Mouse (Mus musculus) heart, embryonic 10.5 days (tissue): Measurements from ENCODE around the gene Bcl9. TPM values are rescaled to one million over a fixed set of nuclear protein-coding genes. Genes with fewer than 3 reads are reported as not detected.
A peak's percentile ranks its signal among the peaks of the same experiment; 100 is the strongest.

ENCODE experiments used
- DNase-seq: peaks from one replicate; pipeline ENCODE4 v3.0.0-alpha.2; 2017; ENCODE audit warnings: low spot score
- H3K27ac ChIP-seq: fragments of 300-500 bp; sonication (generic); 2 replicates; pipeline ENCODE4 v1.5.1; 2016; ENCODE audit warnings: mild to moderate bottlenecking
- H3K27me3 ChIP-seq: fragments of 300-500 bp; sonication (generic); 2 replicates; pipeline ENCODE4 v1.6.1; 2016; ENCODE audit warnings: mild to moderate bottlenecking; ENCODE audit not compliant: poor library complexity, insufficient read depth, severe bottlenecking
- H3K36me3 ChIP-seq: fragments of 300-500 bp; sonication (generic); 2 replicates; pipeline ENCODE4 v1.6.1; 2016; ENCODE audit warnings: mild to moderate bottlenecking, moderate library complexity
- H3K4me1 ChIP-seq: fragments of 300-500 bp; sonication (generic); 2 replicates; pipeline ENCODE4 v1.6.1; 2016; ENCODE audit warnings: mild to moderate bottlenecking
- H3K4me3 ChIP-seq: fragments of 300-500 bp; sonication (generic); 2 replicates; pipeline ENCODE4 v1.5.1; 2016; ENCODE audit warnings: mild to moderate bottlenecking, moderate library complexity
- H3K9me3 ChIP-seq: fragments of 300-500 bp; sonication (generic); 2 replicates; pipeline ENCODE4 v1.6.1; 2016; ENCODE audit warnings: mild to moderate bottlenecking, moderate library complexity
- WGBS: fragments of 180-500 bp; shearing (Covaris S2); methylation state at CpG from one replicate; pipeline ENCODE4 v1.1.7; 2016; 5-methylcytosine and 5-hydroxymethylcytosine counted together
- polyA plus RNA-seq: library from polyadenylated mRNA; unstranded; fragments of >200 nt; fragmentation: Nextera tagmentation; extraction: Ambion mirVana; gene quantifications from 2 replicates; pipeline ENCODE4 v1.2.1, GENCODE M21; 2016

Bcl9 gene
- polyA plus RNA-seq, 1 experiment from 2014 or later, result 45.9 TPM

GRCm38 (mm10) chr3:97313431-97313830 lies 15.7 kb upstream of the Bcl9 start:
- WGBS, result 85% methylated on average over 2 of the region's 2 CpGs
- Histone ChIP-seq H3K27me3 (peaks cover 8% of the 10 kb centered on the region), H3K4me1 (peaks cover 26% of the 10 kb centered on the region), H3K36me3 (no peaks in the 10 kb centered on the region), H3K4me3 (no peak overlapping the region), H3K27ac (no peak overlapping the region; the same call in 1 of the 2 replicates), H3K9me3 (no peaks in the 10 kb centered on the region)
- no peak for DNase-seq

- H3K27me3 ChIP-seq, result peaks cover 8% of the 10 kb centered on the region
- WGBS, result 15% methylated on average over 21 of the region's 21 CpGs
- peaks cover 26% of the 10 kb centered on the region for H3K4me1 ChIP-seq
- DNase-seq, result peak; percentile 81
- peak overlapping the region; percentile 51 for H3K4me3 ChIP-seq
- H3K27ac ChIP-seq, result peak overlapping the region; percentile 74
- no peaks in the 10 kb centered on the region for H3K9me3 ChIP-seq
- no peaks in the 10 kb centered on the region for H3K36me3 ChIP-seq
Measured at GRCm38 (mm10) chr3:97311998-97312397, 14.3 kb upstream of the Bcl9 start.

- no peaks in the 10 kb centered on the region for H3K9me3 ChIP-seq
- peak overlapping the region; percentile 46 for H3K4me3 ChIP-seq
- DNase-seq, result no peak
- peak overlapping the region; percentile 56 for H3K27ac ChIP-seq
- peaks cover 26% of the 10 kb centered on the region for H3K4me1 ChIP-seq
- WGBS, result 6% methylated on average over 15 of the region's 16 CpGs
- no peaks in the 10 kb centered on the region for H3K36me3 ChIP-seq
- peaks cover 8% of the 10 kb centered on the region for H3K27me3 ChIP-seq
Measured at GRCm38 (mm10) chr3:97309748-97310536, 12.2 kb upstream of the Bcl9 start.

- 69% methylated on average over 2 of the region's 2 CpGs for WGBS
- no peaks in the 10 kb centered on the region for H3K36me3 ChIP-seq
- DNase-seq, result no peak
- no peak overlapping the region for H3K4me3 ChIP-seq
- H3K9me3 ChIP-seq, result no peaks in the 10 kb centered on the region
- no peak overlapping the region for H3K27ac ChIP-seq
- H3K4me1 ChIP-seq, result peaks cover 24% of the 10 kb centered on the region
- peaks cover 8% of the 10 kb centered on the region for H3K27me3 ChIP-seq
Measured at GRCm38 (mm10) chr3:97308440-97308839, 10.7 kb upstream of the Bcl9 start.

GRCm38 (mm10) chr3:97305907-97306306 lies 8.2 kb upstream of the Bcl9 start:
- H3K27ac ChIP-seq, result no peak overlapping the region
- no peak for DNase-seq
- H3K9me3 ChIP-seq, result no peaks in the 10 kb centered on the region
- H3K4me3 ChIP-seq, result no peak overlapping the region
- H3K27me3 ChIP-seq, result peaks cover 8% of the 10 kb centered on the region
- H3K4me1 ChIP-seq, result peaks cover 13% of the 10 kb centered on the region
- no peaks in the 10 kb centered on the region for H3K36me3 ChIP-seq
- 91% methylated on average over 4 of the region's 4 CpGs for WGBS

- Histone ChIP-seq H3K9me3 (no peaks in the 10 kb centered on the region), H3K4me3 (no peak overlapping the region), H3K4me1 (peaks cover 18% of the 10 kb centered on the region; the same call in 1 of the 2 replicates), H3K27ac (peak overlapping the region; percentile 23; the same call in 1 of the 2 replicates), H3K36me3 (no peaks in the 10 kb centered on the region), H3K27me3 (no peaks in the 10 kb centered on the region)
- 40% methylated on average over 7 of the region's 7 CpGs for WGBS
- no peak for DNase-seq
Measured at GRCm38 (mm10) chr3:97301586-97301985, 3.9 kb upstream of the Bcl9 start.

GRCm38 (mm10) chr3:97300370-97300769 lies 2.7 kb upstream of the Bcl9 start:
- Histone ChIP-seq H3K27ac (no peak overlapping the region), H3K9me3 (no peaks in the 10 kb centered on the region), H3K4me3 (no peak overlapping the region), H3K27me3 (no peaks in the 10 kb centered on the region), H3K4me1 (peaks cover 29% of the 10 kb centered on the region), H3K36me3 (no peaks in the 10 kb centered on the region)
- no peak for DNase-seq
- WGBS, result 85% methylated on average over 7 of the region's 7 CpGs

- H3K9me3 ChIP-seq, result no peaks in the 10 kb centered on the region
- H3K4me1 ChIP-seq, result peaks cover 34% of the 10 kb centered on the region
- no peaks in the 10 kb centered on the region for H3K36me3 ChIP-seq
- no peaks in the 10 kb centered on the region for H3K27me3 ChIP-seq
- no peak for DNase-seq
- no peak overlapping the region for H3K27ac ChIP-seq
- H3K4me3 ChIP-seq, result no peak overlapping the region
Measured at GRCm38 (mm10) chr3:97299885-97300284, 2.2 kb upstream of the Bcl9 start.

- WGBS, result 29% methylated on average over 10 of the region's 10 CpGs
- Histone ChIP-seq H3K27me3 (no peaks in the 10 kb centered on the region), H3K27ac (peak overlapping the region; percentile 97), H3K36me3 (no peaks in the 10 kb centered on the region), H3K9me3 (no peaks in the 10 kb centered on the region), H3K4me1 (peaks cover 41% of the 10 kb centered on the region), H3K4me3 (peak overlapping the region; percentile 83)
- DNase-seq, result peak; percentile 80
Measured at GRCm38 (mm10) chr3:97298856-97299465, 1.2 kb upstream of the Bcl9 start.

- no peaks in the 10 kb centered on the region for H3K27me3 ChIP-seq
- H3K36me3 ChIP-seq, result no peaks in the 10 kb centered on the region
- no peak for DNase-seq
Measured at GRCm38 (mm10) chr3:97296941-97297552, 670 bp downstream of the Bcl9 start.

GRCm38 (mm10) chr3:97294334-97294733 lies 3.4 kb downstream of the Bcl9 start:
- Histone ChIP-seq H3K4me1 (peaks cover 46% of the 10 kb centered on the region), H3K27ac (no peak overlapping the region), H3K4me3 (no peak overlapping the region), H3K9me3 (no peaks in the 10 kb centered on the region), H3K36me3 (no peaks in the 10 kb centered on the region), H3K27me3 (no peaks in the 10 kb centered on the region)
- DNase-seq, result no peak
- 80% methylated on average over 9 of the region's 9 CpGs for WGBS

More at GRCm38 (mm10) chr3:97296941-97297552, 670 bp downstream of the Bcl9 start:
- Histone ChIP-seq H3K9me3 (no peaks in the 10 kb centered on the region), H3K4me1 (peaks cover 41% of the 10 kb centered on the region), H3K27ac (peak overlapping the region; percentile 97), H3K4me3 (peak overlapping the region; percentile 83)
- WGBS, result 3% methylated on average over 16 of the region's 16 CpGs

- Histone ChIP-seq H3K4me1 (peaks cover 49% of the 10 kb centered on the region), H3K27me3 (no peaks in the 10 kb centered on the region), H3K36me3 (peaks cover 11% of the 10 kb centered on the region), H3K27ac (no peak overlapping the region), H3K4me3 (no peak overlapping the region), H3K9me3 (no peaks in the 10 kb centered on the region)
- WGBS, result 93% methylated on average over 4 of the region's 4 CpGs
- no peak for DNase-seq
Measured at GRCm38 (mm10) chr3:97284878-97285277, 12.8 kb downstream of the Bcl9 start.

GRCm38 (mm10) chr3:97284056-97284455 lies 13.7 kb downstream of the Bcl9 start:
- Histone ChIP-seq H3K36me3 (peaks cover 11% of the 10 kb centered on the region), H3K4me3 (no peak overlapping the region), H3K9me3 (no peaks in the 10 kb centered on the region), H3K4me1 (peaks cover 47% of the 10 kb centered on the region), H3K27me3 (no peaks in the 10 kb centered on the region), H3K27ac (peak overlapping the region; percentile 16; the same call in 1 of the 2 replicates)
- WGBS, result 91% methylated on average over 9 of the region's 9 CpGs
- no peak for DNase-seq
